Mouse (Mus musculus) liver, embryonic 18 days (tissue): ENCODE measurements around the gene Slc5a12. TPM values are rescaled to one million over a fixed set of nuclear protein-coding genes. Genes with fewer than 3 reads are reported as not detected.

Experiments used
- polyA plus RNA-seq: library from polyadenylated mRNA; depleted of rRNA; stranded (reverse); fragments of >200 nt; gene quantifications from 2 replicates; pipeline ENCODE4 v1.2.3, GENCODE M21; 2012; rRNA removed

Gene Slc5a12
- polyA plus RNA-seq: not detected in 2 replicates

DNA sequence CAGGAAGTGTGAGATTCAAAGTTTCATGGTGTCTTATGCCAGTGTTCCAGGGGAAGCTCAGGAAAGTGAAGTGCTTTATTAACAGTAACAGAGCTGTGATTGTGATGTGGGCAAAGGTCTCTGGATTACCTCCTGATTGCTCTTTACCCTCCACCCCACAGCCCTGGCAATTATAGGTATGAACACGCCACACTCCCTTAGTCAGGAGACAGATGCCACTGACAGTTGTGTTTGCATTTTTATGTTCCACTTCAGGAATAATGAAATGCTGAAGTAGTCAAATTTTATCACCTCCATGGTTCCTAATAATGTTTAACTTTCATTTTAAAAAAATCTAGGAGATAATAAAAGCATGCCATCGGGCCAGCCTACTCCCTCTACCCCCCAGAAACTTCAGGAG, at the start of gene Slc5a12:
Slc5a12 (plus strand) TSS at position 367 of the 400 bp plus-strand sequence.

Other genes starting within 250 kb of the Slc5a12 start
- gene Fibin, start 234.1 kb upstream of the Slc5a12 start, polyA plus RNA-seq: 0.42 and 0.70 TPM in 2 replicates
- not detected in 2 replicates for gene Muc15, start 124.0 kb downstream of the Slc5a12 start, polyA plus RNA-seq